Mouse (Mus musculus): Measurements from ENCODE around the gene Lrch3. TPM values are rescaled to one million over a fixed set of nuclear protein-coding genes. Genes with fewer than 3 reads are reported as not detected.
A peak's percentile ranks its signal among the peaks of the same experiment; 100 is the strongest.

The Lrch3 gene
- polyA plus RNA-seq, 1 experiment from 2014 or later = 24.3 TPM

GRCm38 (mm10) chr16:32877343-32878156 is 36.4 kb upstream of the Lrch3 start, which contains the start of the genes Fyttd1 and Rubcn:
Gene Fyttd1, plus strand, starts transcription at chr16:32877500.
Gene Rubcn, minus strand, starts transcription at chr16:32877766.
- ATAC-seq = peak; percentile 98
- peak within 1 kb of the TSS; percentile 92 for H3K4me3 ChIP-seq (ENCODE audit: low read depth, low read length)

DNA sequence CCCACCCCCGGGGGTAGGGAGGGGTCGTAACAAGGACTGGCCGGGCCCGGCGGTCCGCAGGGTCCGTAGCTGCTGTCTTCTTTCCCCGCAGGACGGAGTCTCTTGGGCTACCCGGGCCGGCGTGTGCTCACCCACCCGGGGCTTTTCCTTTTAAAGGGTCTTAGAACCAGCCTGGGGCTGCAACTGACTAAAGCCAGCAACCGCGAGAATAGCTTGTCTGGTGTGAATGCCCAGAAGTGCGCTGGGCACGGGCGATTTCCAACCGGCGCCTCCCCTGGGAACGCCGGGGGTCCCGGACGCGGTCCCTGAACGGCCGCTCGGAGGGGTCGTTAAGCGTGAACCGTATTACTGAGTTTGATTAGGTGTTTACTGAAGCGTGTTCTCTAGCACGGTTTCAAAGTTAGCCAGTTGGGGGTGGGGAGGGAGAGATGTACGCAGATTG is 35.7 kb upstream of the Lrch3 start:
- DNase-seq (ENCODE audit: low spot score) (peak; percentile 33), ATAC-seq (peak; percentile 32; the same call in 1 of the 2 replicates)
- Histone ChIP-seq H3K4me1 (ENCODE audit: control insufficient read depth, insufficient read depth, low read length) (peaks cover 12% of the 10 kb centered on the region), H3K4me3 (ENCODE audit: low read depth, low read length) (peak overlapping the region; percentile 92), H3K27ac (ENCODE audit: low read depth, low read length) (peak overlapping the region; percentile 52), H3K36me3 (ENCODE audit: control insufficient read depth, insufficient read depth, low read length) (no peaks in the 10 kb centered on the region), H3K27me3 (replicated peaks; ENCODE audit: control insufficient read depth, insufficient read depth, low read length) (no peaks in the 10 kb centered on the region), H3K9me3 (replicated peaks; ENCODE audit: control insufficient read depth, low read length) (no peaks in the 10 kb centered on the region), H3K9ac (ENCODE audit: low read length) (peak overlapping the region; percentile 86), H3K4me2 (ENCODE audit: low read length) (peak overlapping the region; percentile 86)
- WGBS = under 1% methylated on average over 31 of the region's 34 CpGs

More at GRCm38 (mm10) chr16:32877343-32878156, 36.4 kb upstream of the Lrch3 start, which contains the start of the genes Fyttd1 and Rubcn:
- H3K36me3 ChIP-seq (ENCODE audit: control insufficient read depth, insufficient read depth, low read length) = no peaks in the 10 kb centered on the region
- H3K27me3 ChIP-seq (replicated peaks; ENCODE audit: control insufficient read depth, insufficient read depth, low read length) = no peaks in the 10 kb centered on the region
- peak within 1 kb of the TSS; percentile 86 for H3K9ac ChIP-seq (ENCODE audit: low read length)
- WGBS = under 1% methylated on average over 70 of the region's 83 CpGs
- peak; percentile 97 for DNase-seq (ENCODE audit: low spot score)
- H3K27ac ChIP-seq (ENCODE audit: low read depth, low read length) = peak within 1 kb of the TSS; percentile 84
- H3K9me3 ChIP-seq (replicated peaks; ENCODE audit: control insufficient read depth, low read length) = no peaks in the 10 kb centered on the region
- H3K4me2 ChIP-seq (ENCODE audit: low read length) = peak within 1 kb of the TSS; percentile 86
- peaks cover 12% of the 10 kb centered on the region for H3K4me1 ChIP-seq (ENCODE audit: control insufficient read depth, insufficient read depth, low read length)

DNA sequence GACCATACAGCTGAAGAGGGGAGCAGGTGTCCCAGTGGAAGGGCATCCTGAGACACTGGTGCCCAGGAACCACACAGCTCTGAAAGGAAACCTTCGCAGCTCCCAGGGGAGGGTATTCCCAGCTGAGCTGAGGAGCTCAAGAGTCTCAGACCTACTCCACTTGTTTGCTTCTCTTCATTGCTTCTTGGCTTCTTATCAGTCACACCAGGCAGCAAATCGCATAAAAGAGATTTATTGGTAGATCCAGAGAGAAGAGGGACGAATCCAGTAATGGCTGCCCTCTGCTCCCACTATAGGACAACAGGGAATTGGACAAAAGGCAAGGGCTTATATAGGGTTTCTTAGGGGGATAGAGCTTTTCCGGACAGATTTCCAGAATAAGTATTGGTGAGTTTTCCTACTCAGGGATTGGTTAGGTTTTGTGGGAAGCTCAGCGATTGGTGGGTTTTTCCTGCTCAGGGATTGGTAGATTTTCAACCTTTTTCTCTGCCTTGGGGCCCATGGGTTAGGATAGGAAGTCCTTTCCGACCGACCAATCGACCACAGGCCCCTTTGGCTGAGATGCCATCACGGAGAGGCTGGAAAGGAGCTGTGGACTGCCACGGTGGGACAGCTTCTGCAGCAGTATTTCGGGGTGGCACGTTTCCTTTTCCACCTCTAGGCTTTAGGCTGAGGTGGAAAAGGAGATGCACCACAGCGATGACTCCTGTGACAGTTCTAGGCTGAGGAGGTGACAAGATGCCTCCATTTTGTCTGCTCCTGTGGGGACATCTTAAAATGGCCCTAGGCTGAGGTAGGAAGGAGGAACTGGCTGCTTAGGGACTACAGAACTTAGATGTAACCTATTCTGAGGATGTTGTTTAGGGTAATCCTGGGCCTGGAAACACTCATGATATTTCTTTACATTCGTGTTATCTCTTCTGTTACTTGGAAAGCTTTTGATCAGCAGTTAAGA is 34.7 kb upstream of the Lrch3 start:
- Histone ChIP-seq H3K4me3 (ENCODE audit: low read depth, low read length) (peak overlapping the region; percentile 92), H3K27me3 (replicated peaks; ENCODE audit: control insufficient read depth, insufficient read depth, low read length) (no peaks in the 10 kb centered on the region), H3K9me3 (replicated peaks; ENCODE audit: control insufficient read depth, low read length) (no peaks in the 10 kb centered on the region), H3K4me2 (ENCODE audit: low read length) (peak overlapping the region; percentile 86), H3K27ac (ENCODE audit: low read depth, low read length) (no peak overlapping the region), H3K9ac (ENCODE audit: low read length) (peak overlapping the region; percentile 35; the same call in 1 of the 2 replicates), H3K36me3 (ENCODE audit: control insufficient read depth, insufficient read depth, low read length) (peaks cover 3% of the 10 kb centered on the region; the same call in 1 of the 2 replicates), H3K4me1 (ENCODE audit: control insufficient read depth, insufficient read depth, low read length) (peaks cover 12% of the 10 kb centered on the region)
- 85% methylated on average over 14 of the region's 14 CpGs for WGBS
- no peak for ATAC-seq
- DNase-seq (ENCODE audit: low spot score) = no peak

DNA sequence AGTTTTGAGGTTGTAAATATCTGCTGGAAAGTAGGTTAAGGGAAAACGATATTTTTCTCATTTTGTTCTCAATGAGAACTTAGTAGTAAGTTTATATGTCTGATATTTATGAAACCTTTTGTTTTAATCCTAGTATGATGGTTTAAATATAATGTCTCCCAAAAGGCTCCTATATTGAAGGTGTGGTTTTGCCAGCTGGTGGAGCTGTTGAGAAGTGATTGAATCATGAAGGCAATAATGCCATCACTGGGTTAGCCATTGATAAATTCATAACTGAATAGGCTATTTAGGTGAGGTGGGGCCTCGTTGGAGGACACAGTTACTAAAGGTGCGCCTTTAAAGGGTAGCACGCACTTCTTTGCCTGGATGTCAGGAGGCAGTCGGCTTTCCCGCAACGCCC is 32.4 kb upstream of the Lrch3 start:
- Histone ChIP-seq H3K4me2 (ENCODE audit: low read length) (no peak overlapping the region), H3K27ac (ENCODE audit: low read depth, low read length) (no peak overlapping the region), H3K9me3 (replicated peaks; ENCODE audit: control insufficient read depth, low read length) (no peaks in the 10 kb centered on the region), H3K27me3 (replicated peaks; ENCODE audit: control insufficient read depth, insufficient read depth, low read length) (no peaks in the 10 kb centered on the region), H3K9ac (ENCODE audit: low read length) (no peak overlapping the region), H3K4me1 (ENCODE audit: control insufficient read depth, insufficient read depth, low read length) (peaks cover 12% of the 10 kb centered on the region), H3K4me3 (ENCODE audit: low read depth, low read length) (no peak overlapping the region), H3K36me3 (ENCODE audit: control insufficient read depth, insufficient read depth, low read length) (peaks cover 19% of the 10 kb centered on the region; the same call in 1 of the 2 replicates)
- DNase-seq (ENCODE audit: low spot score) = no peak
- no peak for ATAC-seq
- 83% methylated on average over 7 of the region's 7 CpGs for WGBS

GRCm38 (mm10) chr16:32887996-32888395 is 25.9 kb upstream of the Lrch3 start:
- no peak overlapping the region for H3K4me3 ChIP-seq (ENCODE audit: low read depth, low read length)
- no peak overlapping the region for H3K9ac ChIP-seq (ENCODE audit: low read length)
- no peak overlapping the region for H3K27ac ChIP-seq (ENCODE audit: low read depth, low read length)
- ATAC-seq (no peak), DNase-seq (ENCODE audit: low spot score) (no peak)
- no peaks in the 10 kb centered on the region for H3K9me3 ChIP-seq (replicated peaks; ENCODE audit: control insufficient read depth, low read length)
- H3K36me3 ChIP-seq (ENCODE audit: control insufficient read depth, insufficient read depth, low read length) = peaks cover 54% of the 10 kb centered on the region
- no peaks in the 10 kb centered on the region for H3K4me1 ChIP-seq (ENCODE audit: control insufficient read depth, insufficient read depth, low read length)
- H3K27me3 ChIP-seq (replicated peaks; ENCODE audit: control insufficient read depth, insufficient read depth, low read length) = no peaks in the 10 kb centered on the region
- 90% methylated on average over 7 of the region's 7 CpGs for WGBS
- H3K4me2 ChIP-seq (ENCODE audit: low read length) = no peak overlapping the region

DNA sequence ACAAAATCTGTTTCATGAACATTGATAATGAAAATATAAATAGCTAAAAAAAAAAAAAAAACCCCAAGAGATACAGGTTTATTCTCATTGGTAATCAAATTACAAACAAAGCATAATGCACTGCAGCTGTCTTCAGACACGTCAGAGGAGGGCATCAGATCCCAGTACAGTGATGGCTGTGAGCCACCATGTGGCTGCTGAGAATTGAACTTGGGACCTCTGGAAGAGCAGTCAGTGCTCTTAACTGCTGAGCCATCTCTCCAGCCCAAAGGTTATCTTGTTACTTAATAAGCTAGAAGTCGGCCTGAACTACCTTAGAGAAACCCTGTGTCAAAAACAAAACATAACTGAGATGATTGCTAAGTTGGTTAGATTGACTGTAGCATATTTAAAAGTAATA is 24.0 kb upstream of the Lrch3 start:
- Histone ChIP-seq H3K27me3 (replicated peaks; ENCODE audit: control insufficient read depth, insufficient read depth, low read length) (no peaks in the 10 kb centered on the region), H3K4me2 (ENCODE audit: low read length) (no peak overlapping the region), H3K4me3 (ENCODE audit: low read depth, low read length) (no peak overlapping the region), H3K36me3 (ENCODE audit: control insufficient read depth, insufficient read depth, low read length) (peaks cover 62% of the 10 kb centered on the region), H3K9me3 (replicated peaks; ENCODE audit: control insufficient read depth, low read length) (no peaks in the 10 kb centered on the region), H3K27ac (ENCODE audit: low read depth, low read length) (no peak overlapping the region), H3K4me1 (ENCODE audit: control insufficient read depth, insufficient read depth, low read length) (no peaks in the 10 kb centered on the region), H3K9ac (ENCODE audit: low read length) (no peak overlapping the region)
- ATAC-seq (no peak), DNase-seq (ENCODE audit: low spot score) (no peak)
- 71% methylated on average over 2 of the region's 2 CpGs for WGBS

DNA sequence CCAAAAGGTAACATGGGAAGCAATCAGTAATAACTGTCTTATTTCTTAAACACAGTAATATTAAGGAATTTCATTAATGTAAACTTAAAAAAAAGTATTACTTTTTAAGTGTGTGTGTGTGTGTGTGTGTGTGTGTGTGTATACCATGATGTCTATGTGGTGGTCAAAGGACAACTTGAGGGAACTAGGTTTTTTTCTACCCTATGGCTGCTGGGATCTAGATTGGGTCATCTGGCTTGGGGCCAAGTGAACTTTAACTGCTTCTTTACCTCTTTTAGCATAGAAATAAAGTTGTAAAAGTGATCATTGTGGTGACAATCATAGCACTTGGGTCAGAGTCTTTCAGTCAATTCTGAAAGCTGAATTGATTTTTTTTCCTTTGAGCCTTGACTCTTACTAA is 17.8 kb upstream of the Lrch3 start:
- peaks cover 70% of the 10 kb centered on the region for H3K36me3 ChIP-seq (ENCODE audit: control insufficient read depth, insufficient read depth, low read length)
- no peak overlapping the region for H3K4me2 ChIP-seq (ENCODE audit: low read length)
- DNase-seq (ENCODE audit: low spot score) = no peak
- no peak overlapping the region for H3K9ac ChIP-seq (ENCODE audit: low read length)
- no peak for ATAC-seq
- no peaks in the 10 kb centered on the region for H3K4me1 ChIP-seq (ENCODE audit: control insufficient read depth, insufficient read depth, low read length)
- H3K4me3 ChIP-seq (ENCODE audit: low read depth, low read length) = no peak overlapping the region
- no peaks in the 10 kb centered on the region for H3K9me3 ChIP-seq (replicated peaks; ENCODE audit: control insufficient read depth, low read length)
- H3K27me3 ChIP-seq (replicated peaks; ENCODE audit: control insufficient read depth, insufficient read depth, low read length) = no peaks in the 10 kb centered on the region
- no peak overlapping the region for H3K27ac ChIP-seq (ENCODE audit: low read depth, low read length)

GRCm38 (mm10) chr16:32901360-32902050 is 12.4 kb upstream of the Lrch3 start:
- H3K27me3 ChIP-seq (replicated peaks; ENCODE audit: control insufficient read depth, insufficient read depth, low read length) = no peaks in the 10 kb centered on the region
- no peak overlapping the region for H3K4me2 ChIP-seq (ENCODE audit: low read length)
- 93% methylated on average over 2 of the region's 2 CpGs for WGBS
- H3K4me3 ChIP-seq (ENCODE audit: low read depth, low read length) = no peak overlapping the region
- no peak overlapping the region for H3K9ac ChIP-seq (ENCODE audit: low read length)
- peaks cover 56% of the 10 kb centered on the region for H3K36me3 ChIP-seq (ENCODE audit: control insufficient read depth, insufficient read depth, low read length)
- H3K4me1 ChIP-seq (ENCODE audit: control insufficient read depth, insufficient read depth, low read length) = no peaks in the 10 kb centered on the region
- DNase-seq (ENCODE audit: low spot score) (no peak), ATAC-seq (no peak)
- no peak overlapping the region for H3K27ac ChIP-seq (ENCODE audit: low read depth, low read length)
- no peaks in the 10 kb centered on the region for H3K9me3 ChIP-seq (replicated peaks; ENCODE audit: control insufficient read depth, low read length)
